Mouse (Mus musculus) gastrocnemius, adult 18-20 months (tissue): ENCODE data around the gene Atp6v0d1. TPM values are rescaled to one million over a fixed set of nuclear protein-coding genes. Genes with fewer than 3 reads are reported as not detected.

Experiments
- DNase-seq: peaks from one replicate; pipeline ENCODE4 v3.0.0; 2021; ENCODE audit warnings: low spot score
- total RNA-seq, 2 experiments: library from RNA; stranded (reverse); gene quantifications; 2 replicates each; pipeline ENCODE4 v1.2.3; 2021

Gene Atp6v0d1
- total RNA-seq, 2 experiments from 2014 or later = 40.1 to 42.7 TPM

DNA sequence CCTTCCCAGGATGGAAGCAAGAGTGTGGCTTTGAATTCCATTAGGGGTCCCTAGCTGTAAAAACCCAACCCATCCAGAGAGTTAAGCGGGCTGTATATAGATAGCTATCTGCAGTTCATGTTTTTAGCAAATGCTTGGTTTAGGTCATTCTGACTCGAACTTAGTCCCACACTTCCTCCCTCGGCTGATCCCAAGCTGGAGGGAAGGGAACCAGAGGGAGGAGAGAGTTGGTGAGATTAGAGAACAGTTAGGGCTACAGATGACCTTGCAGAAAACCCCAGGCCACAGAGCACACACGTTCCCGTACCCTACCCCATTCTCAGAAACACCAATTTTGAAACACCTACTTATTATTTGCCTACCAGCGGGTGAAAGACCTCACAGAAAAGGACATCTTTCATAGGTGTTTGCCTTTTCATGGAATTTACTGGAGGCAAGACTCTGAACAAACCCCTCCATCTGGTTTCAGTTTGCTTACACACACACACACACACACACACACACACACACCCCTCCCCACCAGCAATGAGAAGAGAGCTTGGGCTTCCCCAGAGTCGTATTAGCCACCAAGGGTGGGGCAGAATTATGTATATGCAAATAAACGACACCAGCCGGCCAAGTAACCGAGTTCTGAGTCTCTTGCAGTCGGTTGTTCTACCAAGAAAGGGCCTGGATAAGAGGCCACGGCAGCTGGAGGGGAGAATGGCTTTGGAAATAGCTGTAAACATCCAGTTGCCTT is 55.7 kb downstream of the Atp6v0d1 start:
- DNase-seq = no peak

DNA sequence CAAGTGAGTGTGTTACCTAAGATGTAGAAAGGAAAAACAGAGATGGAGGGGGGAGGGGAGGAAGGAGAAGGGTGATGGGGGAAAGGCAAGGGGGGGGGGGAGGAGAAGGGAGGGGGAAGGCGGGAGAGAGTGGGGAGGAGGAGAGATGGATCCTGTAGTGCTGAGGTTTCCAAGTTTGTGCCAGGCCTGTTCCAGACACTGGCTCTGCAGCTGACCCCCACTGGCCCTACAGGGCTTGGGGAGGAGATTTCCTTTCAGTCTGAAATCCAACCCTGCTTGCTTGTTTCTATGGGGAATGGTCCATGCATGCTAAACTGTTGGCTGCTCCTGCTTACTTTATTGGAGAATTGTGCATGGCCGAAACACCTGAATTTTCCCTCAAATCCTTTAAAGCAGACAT is 57.1 kb downstream of the Atp6v0d1 start:
- DNase-seq = no peak

DNA sequence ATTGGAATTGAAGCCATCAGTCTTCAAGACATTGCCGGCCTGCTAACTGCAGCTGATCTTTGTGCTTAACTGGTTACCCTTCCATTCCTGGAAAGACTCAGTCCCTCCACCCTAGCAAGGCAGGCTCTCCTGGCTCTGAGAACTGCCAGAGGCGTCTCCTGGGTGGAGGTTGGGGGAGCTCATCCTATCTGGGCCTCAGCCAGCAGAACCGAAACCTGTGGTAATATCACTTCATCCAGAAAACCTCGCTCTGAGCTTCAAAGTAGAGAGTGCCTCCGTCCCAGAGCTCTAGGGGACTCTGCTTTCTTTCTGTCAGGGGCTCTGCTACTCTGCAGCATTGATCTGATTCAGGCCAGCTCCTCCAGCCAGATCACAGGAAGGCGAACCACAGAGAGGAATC is 58.9 kb downstream of the Atp6v0d1 start:
- no peak for DNase-seq

DNA sequence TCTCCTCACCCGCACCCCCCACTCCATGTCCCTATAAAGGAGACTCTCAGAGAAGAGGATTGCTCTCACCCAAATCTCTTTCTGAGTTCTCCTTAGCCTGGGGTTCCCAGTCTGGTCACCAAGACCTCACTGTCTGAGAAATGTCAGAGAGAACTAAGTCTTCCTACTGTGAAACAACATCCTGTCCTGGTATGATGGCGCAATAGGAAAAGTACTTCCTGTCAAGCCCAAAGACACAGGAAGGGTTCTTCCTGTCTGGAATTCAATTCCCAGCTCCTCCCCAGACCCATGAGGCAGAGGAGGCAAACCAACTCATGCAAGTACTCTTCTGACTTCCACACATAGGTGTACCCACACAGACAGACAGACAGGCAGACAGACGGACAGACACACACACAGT is 61.2 kb downstream of the Atp6v0d1 start:
- no peak for DNase-seq

DNA sequence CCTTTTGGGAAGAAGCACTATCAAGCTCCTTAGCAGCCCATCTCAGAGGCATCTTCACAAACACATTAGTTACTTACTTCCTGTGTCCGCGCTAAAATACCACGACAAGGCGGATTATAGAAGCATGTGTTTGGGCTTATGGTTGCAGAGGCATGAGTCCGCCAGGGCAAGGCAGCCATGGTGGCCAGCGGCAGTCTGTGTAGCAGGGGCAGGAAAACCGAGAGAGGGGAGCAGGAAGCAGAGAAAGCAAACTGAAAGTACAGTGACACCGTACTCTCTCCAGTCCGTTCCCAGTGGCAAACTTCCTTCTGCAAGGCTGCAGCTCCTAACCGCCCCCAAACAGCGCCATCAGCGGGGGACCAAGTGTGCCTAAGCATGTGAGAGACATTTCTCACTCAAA is 66.1 kb downstream of the Atp6v0d1 start:
- no peak for DNase-seq

DNA sequence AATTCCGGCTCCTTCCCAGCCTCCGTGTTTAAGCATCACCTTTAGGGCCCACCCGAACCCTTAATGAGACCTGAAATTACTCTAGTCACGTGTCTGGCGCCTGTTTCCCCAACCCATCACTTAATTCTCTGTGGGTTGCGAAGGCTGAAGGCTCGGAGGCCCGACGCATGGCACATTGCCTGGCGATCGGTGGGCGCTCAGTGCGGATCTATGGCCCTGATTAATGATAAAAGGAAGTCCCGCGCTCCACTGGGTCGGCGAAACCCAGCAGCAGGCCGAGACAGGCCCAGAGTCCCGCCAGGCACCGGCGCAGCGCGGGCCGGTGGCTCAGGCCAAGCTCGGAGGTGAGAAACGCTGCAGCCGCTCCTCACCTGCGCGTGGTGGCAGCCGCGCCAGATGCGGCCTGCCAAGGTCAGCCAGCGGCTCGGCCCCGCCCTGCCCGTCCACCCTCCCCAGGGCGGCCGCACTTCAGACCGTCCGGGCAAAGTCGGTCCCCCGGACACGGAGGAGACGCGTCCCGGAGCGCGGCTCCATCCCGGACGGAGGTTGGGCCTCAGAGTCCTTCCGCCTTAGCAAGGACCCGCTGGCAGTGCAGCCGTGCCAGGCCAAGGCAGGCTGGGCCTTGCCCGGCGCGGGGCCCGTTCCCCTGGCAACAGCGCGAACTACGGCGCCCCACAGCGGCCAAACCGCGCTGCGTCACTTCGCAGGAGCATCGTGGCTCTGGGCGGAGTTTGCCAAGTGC is 69.2 kb downstream of the Atp6v0d1 start, which contains the start of gene Zdhhc1:
TSS of gene Zdhhc1 (minus strand) at position 464 of the 742 bp plus-strand sequence.
- peak; percentile 89 for DNase-seq

DNA sequence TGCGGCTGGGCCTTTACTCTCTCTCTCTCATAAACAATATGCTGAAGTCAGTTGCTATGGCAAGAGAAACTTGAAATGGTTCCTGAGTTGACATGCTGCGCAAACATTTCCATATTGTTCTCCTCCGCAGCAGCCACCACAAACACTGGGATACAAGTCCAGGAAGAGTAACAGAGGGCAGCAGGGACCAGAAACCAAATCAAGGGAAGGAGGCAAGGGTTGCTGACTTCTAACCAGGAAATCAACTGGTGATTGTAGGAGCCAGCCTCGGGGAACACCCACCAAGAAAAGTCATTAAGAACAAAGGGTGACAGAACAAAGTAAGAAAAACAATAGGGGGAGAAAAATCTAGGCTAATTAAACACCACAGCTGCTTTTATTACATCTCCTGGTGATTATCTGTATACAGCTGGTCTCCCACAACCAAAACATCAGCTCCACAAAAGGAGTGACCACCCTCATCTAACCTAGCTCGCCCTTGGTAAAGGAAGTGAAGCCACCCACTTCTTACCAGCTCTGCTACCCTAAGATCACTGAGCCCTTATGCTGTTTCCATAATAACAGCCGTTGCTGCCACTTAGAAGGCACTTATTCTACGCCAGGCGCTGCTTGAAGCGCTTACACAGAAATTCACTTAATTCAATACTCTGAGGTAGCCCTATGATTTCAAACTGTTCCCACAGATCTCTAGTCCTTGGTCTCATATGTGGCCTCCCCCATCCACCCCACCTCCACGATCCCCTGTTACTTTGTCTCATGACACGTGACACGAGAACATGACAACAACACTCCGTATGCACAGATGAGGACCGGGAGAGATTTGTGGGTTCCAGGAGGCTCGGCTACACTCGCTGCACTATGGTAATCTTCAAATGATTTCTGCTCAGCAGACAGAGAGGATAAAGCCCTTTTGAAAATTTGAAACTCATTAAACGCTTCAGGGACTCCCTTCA is 70.2 kb downstream of the Atp6v0d1 start:
- no peak for DNase-seq

DNA sequence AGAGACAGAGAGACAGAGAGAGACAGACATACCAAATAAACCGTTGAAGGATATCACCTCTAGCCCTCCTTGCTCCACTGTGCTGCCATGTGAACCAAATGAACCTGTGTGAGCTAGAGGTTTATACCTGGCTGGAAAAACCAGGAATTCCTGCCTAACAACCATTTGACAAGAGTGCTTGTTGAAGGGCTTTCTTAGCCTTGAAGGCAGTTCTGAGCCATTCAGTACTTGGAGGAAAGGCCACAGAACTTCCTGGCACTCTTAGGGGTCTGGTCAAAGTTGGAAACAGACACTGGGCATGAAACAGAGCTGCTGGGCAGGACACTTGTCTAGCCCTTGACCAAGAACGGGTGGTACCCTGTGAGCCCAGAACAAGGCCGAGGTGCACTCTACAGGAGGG is 71.3 kb downstream of the Atp6v0d1 start:
- no peak for DNase-seq

DNA sequence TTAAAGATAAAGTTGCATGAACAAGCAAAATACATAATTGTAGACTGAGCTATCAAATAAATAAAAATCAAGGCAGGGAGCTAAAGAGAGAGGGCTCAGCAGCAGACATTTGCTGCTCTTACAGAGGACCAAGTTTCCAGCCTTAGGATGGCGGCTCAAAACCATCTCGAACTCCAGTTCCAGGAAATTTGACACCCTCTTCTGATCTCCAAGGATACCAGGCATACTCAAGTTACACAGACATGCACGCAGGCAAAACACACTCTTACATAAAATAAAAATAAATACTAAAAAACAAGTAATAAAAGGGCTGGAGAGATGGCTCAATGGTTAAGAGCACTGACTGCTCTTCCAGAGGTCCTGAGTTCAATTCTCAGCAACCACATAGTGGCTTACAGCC is 72.4 kb downstream of the Atp6v0d1 start:
- DNase-seq = no peak

DNA sequence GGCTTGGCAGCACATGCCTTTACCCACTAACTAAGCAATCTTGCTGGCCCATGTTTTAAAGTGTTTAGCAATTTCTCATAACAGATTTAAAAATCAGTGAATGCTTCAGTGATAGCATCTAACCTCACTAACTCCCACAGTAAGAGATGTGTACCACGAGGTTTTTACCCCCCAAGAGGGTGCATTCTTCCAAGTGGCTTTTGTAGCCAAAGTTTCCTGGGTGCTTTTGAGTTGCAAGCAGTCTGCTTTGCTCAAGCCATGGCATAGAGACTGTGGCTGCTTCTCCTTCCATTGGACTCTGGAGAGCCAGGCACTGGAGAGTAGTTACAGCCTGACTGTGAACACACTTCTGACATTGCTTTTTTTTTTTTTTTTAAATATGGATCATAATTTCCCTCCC is 76.6 kb downstream of the Atp6v0d1 start:
- no peak for DNase-seq

DNA sequence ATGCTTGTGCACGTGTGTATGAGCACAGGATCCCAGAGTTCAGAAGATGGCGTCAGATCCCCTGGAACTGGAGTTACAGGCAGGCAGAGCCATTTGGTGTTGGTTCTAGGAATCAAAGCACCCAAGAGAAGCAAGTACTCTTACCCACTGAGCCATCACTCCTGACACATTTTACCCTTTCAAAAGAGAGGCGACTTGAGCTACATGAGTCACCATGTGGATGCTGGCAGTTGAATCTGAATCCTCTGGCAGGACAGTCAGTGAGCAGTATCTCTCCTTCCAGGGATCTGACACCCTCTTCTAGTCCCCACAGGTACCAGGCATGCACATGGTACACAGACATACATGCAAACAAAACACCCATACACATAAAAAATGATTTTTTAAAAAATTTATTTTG is 77.8 kb downstream of the Atp6v0d1 start:
- no peak for DNase-seq

DNA sequence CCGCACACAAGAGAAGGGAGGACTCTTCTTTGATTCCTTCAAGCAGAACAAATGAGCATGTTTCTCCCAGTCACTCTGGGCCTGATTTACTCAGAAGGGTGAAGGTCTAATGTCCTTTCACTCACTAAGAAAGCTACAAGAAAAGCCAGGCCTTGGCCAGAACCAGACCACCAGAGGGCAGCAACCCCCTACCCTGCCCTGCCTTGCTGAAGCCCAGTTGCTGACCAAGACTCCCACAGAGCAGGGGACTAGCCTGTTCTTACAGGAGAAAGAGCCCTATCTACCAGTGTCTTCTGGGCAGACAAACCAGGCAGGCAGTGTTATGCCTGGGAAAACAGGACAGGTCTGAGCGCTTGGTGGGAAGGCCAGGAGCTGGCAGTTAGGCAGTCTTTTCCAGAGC is 81.5 kb downstream of the Atp6v0d1 start:
- peak; percentile 84 for DNase-seq

DNA sequence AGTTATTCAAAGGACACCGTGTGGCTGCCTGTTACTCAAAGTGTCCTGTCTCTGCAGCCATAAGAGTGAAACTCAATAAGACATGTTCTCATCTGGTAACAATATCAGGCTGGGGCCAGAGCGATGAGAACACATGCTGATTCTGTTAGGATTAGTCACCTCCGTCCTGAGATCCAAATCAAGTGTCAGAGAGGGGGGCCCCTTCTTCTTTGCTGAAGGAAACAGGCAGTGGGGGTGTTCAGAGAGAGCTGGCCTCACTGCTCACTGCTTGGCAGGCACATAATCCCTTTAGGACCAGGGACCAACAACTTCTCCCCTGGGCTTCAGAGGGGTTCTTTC is 81.8 kb downstream of the Atp6v0d1 start:
- peak; percentile 79 for DNase-seq

DNA sequence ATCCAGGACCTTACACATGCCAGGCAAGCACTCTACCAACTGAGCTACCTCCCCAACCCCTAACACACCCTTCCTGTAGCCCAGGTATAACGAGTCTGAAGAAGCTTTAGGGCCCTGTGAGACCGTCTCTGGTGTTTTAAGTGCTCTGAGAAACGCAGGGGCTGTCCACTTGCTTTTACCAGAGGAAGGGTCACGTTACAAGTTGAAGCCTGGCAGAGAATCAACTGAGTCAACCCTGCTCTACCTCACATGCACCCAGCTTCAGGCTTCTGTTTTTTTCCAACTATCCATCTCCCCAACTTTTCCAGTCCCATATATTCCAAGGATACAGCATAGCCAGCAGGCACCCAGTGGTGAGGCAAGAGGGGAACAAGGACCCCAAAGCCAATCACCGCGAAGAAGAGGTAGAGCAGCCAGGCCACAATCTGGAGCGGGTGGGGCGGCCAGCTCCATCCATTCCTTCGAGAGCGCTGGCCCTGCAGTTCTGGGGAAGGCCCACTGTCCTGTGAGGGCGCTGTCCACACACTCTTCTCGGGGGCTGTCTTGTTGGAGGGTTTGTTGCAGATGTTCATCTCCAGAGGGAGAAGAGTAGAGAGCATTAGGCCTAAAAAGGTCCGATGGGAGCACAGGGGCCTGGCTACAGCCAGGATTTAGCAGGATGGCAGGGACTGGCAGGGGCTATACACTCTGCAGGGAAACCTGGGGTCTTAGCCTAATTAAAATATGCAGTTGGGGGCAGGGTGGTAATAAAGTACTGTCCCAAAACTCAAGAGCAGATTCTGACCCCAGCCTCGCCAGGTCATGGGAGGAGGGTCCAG is 82.4 kb downstream of the Atp6v0d1 start:
- DNase-seq = peak; percentile 81

DNA sequence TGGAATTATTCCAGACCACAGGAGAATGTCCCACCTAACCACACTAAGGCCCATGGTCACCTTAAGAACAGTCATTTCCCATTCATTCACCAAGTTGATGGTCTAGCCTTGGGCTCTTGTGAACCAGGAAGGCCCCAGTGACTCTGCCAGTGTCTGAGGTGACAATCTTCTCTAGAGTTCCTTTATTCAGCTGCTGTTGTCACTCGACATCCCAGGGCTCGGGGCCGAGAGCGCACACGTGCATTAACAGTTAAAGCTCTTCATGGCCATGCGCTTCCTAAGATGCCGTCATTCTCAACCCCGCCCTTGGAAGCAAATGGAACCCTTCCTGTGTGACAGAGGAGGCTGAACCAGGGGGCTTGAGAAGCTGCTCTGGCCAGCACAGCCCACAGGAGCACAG is 83.7 kb downstream of the Atp6v0d1 start:
- DNase-seq = no peak

DNA sequence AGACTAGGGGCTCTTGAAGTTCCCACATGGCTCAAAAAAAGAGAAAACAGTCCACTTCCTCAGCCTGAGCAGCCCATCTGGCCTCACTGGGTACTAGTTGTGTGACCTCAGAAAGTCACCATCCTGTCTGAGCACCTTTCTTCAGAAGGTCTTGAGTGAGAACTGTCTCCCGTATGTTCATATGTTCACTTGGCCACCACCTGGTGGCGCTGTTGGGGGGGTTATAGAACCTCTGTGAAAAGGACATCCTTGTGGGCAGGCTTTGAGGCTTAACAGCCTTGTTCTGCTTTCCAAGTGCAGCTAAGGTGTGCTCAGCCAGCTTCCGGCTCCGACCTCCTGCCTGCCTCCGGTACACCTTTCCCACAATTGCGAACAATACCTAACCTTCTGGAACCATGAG is 84.4 kb downstream of the Atp6v0d1 start:
- DNase-seq = no peak

DNA sequence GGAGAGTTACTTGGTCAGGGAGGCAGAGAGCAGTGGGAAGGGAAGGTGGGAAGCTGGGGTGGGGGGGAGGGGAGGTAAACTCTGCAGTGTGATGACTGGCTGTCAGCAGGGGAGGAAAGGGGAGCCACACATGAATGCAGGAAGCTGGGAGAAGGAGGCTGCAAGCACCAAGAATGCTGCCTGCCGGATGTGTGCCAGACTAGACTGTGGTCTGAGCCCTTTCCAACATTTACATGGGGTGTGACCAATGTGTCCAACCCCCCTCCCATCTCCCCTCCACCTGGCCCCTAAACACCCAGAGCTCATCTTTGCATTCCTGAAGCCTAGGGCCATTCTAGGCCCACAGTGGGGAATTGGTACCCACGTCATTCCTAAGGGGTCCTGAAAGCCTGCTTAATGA is 84.8 kb downstream of the Atp6v0d1 start:
- no peak for DNase-seq

DNA sequence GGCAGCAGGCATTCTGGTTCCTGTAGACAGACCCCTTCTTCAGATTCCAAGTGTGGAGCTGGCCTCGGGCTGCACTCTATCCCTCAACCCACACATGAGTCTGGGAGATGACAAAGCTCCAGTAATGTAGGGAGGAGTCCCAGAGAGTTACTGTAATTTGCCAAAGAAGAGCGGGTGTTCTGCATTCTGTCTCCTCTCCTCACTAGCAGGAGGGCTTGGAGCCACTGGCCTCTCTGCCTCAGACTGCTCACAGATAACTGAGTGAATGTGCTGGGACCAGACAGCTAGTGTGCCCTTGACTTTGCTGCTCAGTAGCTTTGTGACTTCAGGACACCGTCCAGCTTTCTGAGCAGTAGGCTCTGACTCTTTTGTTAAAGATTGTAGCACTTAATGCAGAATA is 88.1 kb downstream of the Atp6v0d1 start:
- DNase-seq = no peak

DNA sequence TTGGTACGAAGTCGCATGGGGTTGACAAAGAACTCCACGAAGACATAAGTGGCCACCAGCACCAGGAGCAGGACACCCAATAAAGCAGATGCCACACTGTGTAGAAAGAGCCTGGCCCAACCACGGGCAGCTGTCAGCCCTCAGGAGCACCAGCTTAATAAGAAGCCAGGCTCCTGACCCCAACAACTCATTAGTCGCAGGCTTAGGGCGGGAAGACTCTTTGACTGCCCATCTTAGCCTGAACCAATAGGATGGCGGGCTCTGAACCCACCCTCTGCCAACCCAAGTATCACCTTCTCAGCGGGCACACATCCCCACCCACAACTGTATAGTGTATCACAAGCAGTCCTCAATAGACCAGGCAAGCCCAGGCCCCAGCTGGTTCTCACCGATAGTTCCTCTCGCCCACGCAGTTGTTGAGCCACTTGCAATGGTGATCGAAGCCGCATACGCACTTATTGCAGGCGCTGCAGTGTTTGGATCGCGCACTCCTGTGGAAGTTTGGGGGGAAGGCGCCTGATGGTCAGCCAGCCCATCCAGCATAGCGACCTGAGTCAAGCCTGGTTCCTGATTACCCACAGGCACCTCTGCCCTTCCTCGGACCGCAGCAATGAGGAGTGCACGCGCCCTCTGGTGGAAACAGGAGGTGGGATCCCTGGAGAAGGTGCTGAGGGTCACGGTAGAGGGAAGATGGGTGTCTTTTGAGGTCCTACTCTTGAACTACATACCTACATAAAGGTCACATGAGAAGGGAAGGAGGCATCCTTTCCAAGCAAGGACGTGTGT is 89.0 kb downstream of the Atp6v0d1 start:
- DNase-seq = peak; percentile 65

DNA sequence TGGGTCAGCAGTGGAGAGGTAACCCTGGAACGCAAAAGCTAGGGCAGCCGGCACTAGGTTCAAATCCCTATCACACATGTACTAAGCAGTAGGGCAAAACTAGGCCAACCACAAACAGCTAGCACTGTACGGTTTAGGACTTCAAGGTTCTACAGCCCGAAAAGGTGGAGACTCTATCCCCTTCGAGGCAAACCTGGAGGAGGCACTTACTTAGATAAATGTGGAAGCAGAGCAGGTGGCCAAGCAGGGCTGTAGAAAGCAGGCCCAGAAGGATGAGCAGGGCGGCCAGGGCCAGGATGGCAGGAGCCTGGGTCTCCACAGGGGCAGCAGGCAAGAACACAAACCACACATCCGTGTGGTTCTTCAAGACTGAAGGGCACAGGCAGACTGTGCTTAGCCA is 89.7 kb downstream of the Atp6v0d1 start:
- no peak for DNase-seq
